ENCODE assay signal across 8 mouse cellular contexts in the genomic region with DNA sequence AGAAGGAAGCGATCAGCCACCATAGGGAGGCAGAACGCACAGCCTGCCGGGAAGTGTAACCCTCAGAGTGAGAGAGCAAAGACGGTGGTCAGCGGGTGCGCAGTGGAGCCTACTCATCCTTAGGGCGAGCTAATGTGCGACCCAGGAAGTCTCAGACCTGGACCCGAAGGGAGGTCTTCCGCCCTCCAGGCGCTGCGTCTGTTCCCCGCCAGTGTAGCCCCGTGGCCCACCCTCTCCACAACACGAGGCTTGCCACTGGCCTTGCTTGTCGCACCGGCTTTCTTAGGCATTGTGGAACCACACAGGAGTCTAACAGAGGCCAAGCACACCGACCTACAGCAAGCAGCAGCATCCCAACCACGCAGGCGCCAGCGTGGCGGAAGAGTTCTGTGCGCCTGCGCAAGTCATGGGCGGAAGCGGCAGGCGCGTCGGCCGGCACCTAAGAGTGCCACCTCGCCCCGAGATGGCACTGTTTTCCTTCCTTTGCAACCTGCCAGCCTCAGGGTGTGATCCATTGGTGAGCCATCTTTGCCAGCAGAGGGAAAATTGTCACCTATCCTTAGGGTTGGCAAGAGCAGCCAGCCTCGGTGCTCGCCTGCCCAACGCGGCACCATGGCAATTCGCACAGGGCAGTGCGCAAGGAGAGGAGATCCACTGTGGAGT. TPM values are rescaled to one million over a fixed set of nuclear protein-coding genes. Genes with fewer than 3 reads are reported as not detected.
DNase-seq lines count a peak whose midpoint lies in the region; ATAC-seq lines count a peak whose summit lies in the region.

TSS of gene 3110040N11Rik (minus strand) at position 384 of the 663 bp plus-strand sequence.

- peak; percentile 93 for ATAC-seq in megakaryocyte progenitor cell, adult 5-6 weeks (replicated peaks; ENCODE audit: poor library complexity)

- DNase-seq in adipocyte (ENCODE audit: low spot score), result peak; percentile 88
- peak; percentile 95 for DNase-seq in embryo, embryonic 10 days (ENCODE audit: low spot score)
- peak; percentile 80 for DNase-seq in gastrocnemius, postnatal 10 days
- DNase-seq in induced T-regulatory cell, adult 2 months (ENCODE audit: low read depth), result peak; percentile 95
- DNase-seq in left cerebral cortex, adult 9 months (ENCODE audit: low spot score in 2 of 2), result peak; percentile 70 to 81
- DNase-seq in right cerebral cortex, postnatal 14 days, result peak; percentile 82
- DNase-seq in urinary bladder, postnatal 36 days (ENCODE audit: low spot score in 2 of 2), result peak; percentile 70 to 79

RNA-seq across cellular contexts. Expression of gene 3110040N11Rik, which starts in this region (rescaled TPM):
- total RNA-seq in gastrocnemius, postnatal 10 days (2021), result 10 to 100 TPM; 23.6 to 24.5 TPM
- total RNA-seq in megakaryocyte progenitor cell, adult 5-6 weeks (2015), result 28.1 and 45.7 TPM in 2 replicates
- 96.3 and 102 TPM in 2 replicates for total RNA-seq in megakaryocyte progenitor cell, adult 5-6 weeks (2017)

Comparison
In these comparisons a context has a peak if more than half of its experiments do, and no peak if none do; other contexts are left out.
1. Peak in every context shown above with its lines: DNase-seq and ATAC-seq.